Mouse (Mus musculus) embryonic facial prominence, embryonic 13.5 days (tissue): ENCODE measurements around the gene Tmem235. TPM values are rescaled to one million over a fixed set of nuclear protein-coding genes. Genes with fewer than 3 reads are reported as not detected.
A peak's percentile ranks its signal among the peaks of the same experiment; 100 is the strongest.

Experiments used
- ATAC-seq: fragments of 200-750 bp; cut with Nextera tagmentation; 2 replicates; pipeline ENCODE4 v1.8.0; 2017; ENCODE audit warnings: low read depth; ENCODE audit not compliant: insufficient number of reproducible peaks, insufficient read depth, low FRiP score, low TSS enrichment
- H3K27ac ChIP-seq: fragments of 300-500 bp; sonication (generic); 2 replicates; pipeline ENCODE4 v1.5.1; 2015; ENCODE audit warnings: moderate library complexity, mild to moderate bottlenecking, inconsistent platforms
- H3K27me3 ChIP-seq: fragments of 300-500 bp; sonication (generic); 2 replicates; pipeline ENCODE4 v1.6.1; 2015; ENCODE audit warnings: mild to moderate bottlenecking, inconsistent platforms
- H3K36me3 ChIP-seq: fragments of 300-500 bp; sonication (generic); 2 replicates; pipeline ENCODE4 v1.6.1; 2015; ENCODE audit warnings: mild to moderate bottlenecking, inconsistent platforms
- H3K4me1 ChIP-seq: fragments of 300-500 bp; sonication (generic); 2 replicates; pipeline ENCODE4 v1.6.1; 2015; ENCODE audit warnings: inconsistent platforms
- H3K4me2 ChIP-seq: fragments of 300-500 bp; sonication (generic); 2 replicates; pipeline ENCODE4 v1.6.1; 2015; ENCODE audit warnings: moderate library complexity, mild to moderate bottlenecking, inconsistent platforms
- H3K4me3 ChIP-seq: fragments of 300-500 bp; sonication (generic); 2 replicates; pipeline ENCODE4 v1.5.1; 2015; ENCODE audit warnings: mild to moderate bottlenecking, inconsistent platforms
- H3K9ac ChIP-seq: fragments of 300-500 bp; sonication (generic); 2 replicates; pipeline ENCODE4 v1.6.1; 2015; ENCODE audit warnings: mild to moderate bottlenecking, inconsistent platforms
- H3K9me3 ChIP-seq: fragments of 300-500 bp; sonication (generic); 2 replicates; pipeline ENCODE4 v1.6.1; 2016; ENCODE audit warnings: inconsistent platforms
- WGBS: fragments of 180-500 bp; shearing (Covaris S2); methylation state at CpG from one replicate; pipeline ENCODE4 v1.1.7; 2015; ENCODE audit warnings: mixed read lengths; 5-methylcytosine and 5-hydroxymethylcytosine counted together
- polyA plus RNA-seq: library from polyadenylated mRNA; unstranded; fragments of >200 nt; fragmentation: Nextera tagmentation; extraction: Ambion mirVana; gene quantifications from 2 replicates; pipeline ENCODE4 v1.2.1, GENCODE M21; 2015

Tmem235 gene
- polyA plus RNA-seq, 1 experiment from 2014 or later: not detected

GRCm38 (mm10) chr11:117834086-117834485 is 26.5 kb upstream of the Tmem235 start:
- Histone ChIP-seq H3K4me3 (no peak overlapping the region), H3K27me3 (no peaks in the 10 kb centered on the region), H3K4me2 (no peak overlapping the region), H3K9me3 (no peaks in the 10 kb centered on the region), H3K9ac (no peak overlapping the region), H3K27ac (no peak overlapping the region), H3K36me3 (no peaks in the 10 kb centered on the region), H3K4me1 (peaks cover 19% of the 10 kb centered on the region)
- ATAC-seq: no peak
- 87% methylated on average over 8 of the region's 8 CpGs for WGBS

GRCm38 (mm10) chr11:117836306-117836705 is 24.2 kb upstream of the Tmem235 start:
- Histone ChIP-seq H3K27ac (no peak overlapping the region), H3K9me3 (no peaks in the 10 kb centered on the region), H3K4me1 (peaks cover 20% of the 10 kb centered on the region), H3K4me3 (peak overlapping the region; percentile 19), H3K4me2 (peak overlapping the region; percentile 51), H3K9ac (no peak overlapping the region), H3K27me3 (no peaks in the 10 kb centered on the region), H3K36me3 (no peaks in the 10 kb centered on the region)
- no peak for ATAC-seq
- 25% methylated on average over 13 of the region's 13 CpGs for WGBS

DNA sequence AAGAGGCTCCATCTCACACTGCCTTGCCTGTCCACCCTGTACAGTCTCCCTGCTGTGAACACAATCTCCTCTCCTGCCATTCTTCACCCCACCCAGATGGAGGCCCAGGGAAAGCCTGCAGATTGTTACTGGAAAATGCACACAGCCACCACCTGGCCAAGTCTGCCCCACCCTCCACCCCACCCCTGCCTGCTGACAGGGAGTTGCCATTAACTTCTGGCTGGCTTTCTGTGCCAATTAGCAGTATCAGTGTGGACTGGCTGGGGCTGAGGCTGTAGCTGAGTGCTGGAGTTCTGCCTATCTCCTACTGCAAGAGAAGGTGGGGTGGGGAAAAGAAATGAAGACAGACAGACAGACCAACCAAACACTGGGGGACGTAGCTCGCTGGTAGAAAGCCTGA is 22.0 kb upstream of the Tmem235 start:
- H3K4me3 ChIP-seq: no peak overlapping the region
- H3K27ac ChIP-seq: peak overlapping the region; percentile 3; the same call in 1 of the 2 replicates
- WGBS: 62% methylated on average over 2 of the region's 2 CpGs
- H3K27me3 ChIP-seq: no peaks in the 10 kb centered on the region
- no peaks in the 10 kb centered on the region for H3K9me3 ChIP-seq
- ATAC-seq: no peak
- H3K4me1 ChIP-seq: peaks cover 13% of the 10 kb centered on the region
- no peak overlapping the region for H3K4me2 ChIP-seq
- no peaks in the 10 kb centered on the region for H3K36me3 ChIP-seq
- no peak overlapping the region for H3K9ac ChIP-seq

DNA sequence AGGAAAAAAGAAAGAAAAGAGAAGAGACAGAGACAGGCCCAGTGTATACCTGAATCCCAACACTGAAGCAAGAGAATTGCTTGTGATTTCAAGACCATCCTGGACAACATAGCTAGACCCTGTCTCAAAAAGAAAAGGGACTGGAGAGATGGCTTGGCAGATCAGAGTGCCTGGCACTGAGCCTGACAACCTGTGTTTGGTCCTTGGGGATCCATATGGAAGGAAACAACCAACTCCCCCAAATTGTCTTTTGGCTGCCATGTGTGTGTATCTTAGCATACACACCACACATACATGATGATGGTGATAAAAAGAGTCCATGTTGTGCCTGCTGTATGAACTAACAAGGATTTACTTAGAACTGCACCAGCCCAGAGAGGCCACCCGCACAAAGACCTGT is 21.5 kb upstream of the Tmem235 start:
- no peaks in the 10 kb centered on the region for H3K27me3 ChIP-seq
- no peak for ATAC-seq
- no peak overlapping the region for H3K9ac ChIP-seq
- H3K4me1 ChIP-seq: peaks cover 13% of the 10 kb centered on the region
- no peak overlapping the region for H3K4me3 ChIP-seq
- no peaks in the 10 kb centered on the region for H3K36me3 ChIP-seq
- H3K4me2 ChIP-seq: no peak overlapping the region
- no peaks in the 10 kb centered on the region for H3K9me3 ChIP-seq
- 0 out of 2 replicates have a peak overlapping the region, but pooled peaks have one; percentile 3 for H3K27ac ChIP-seq
- WGBS: 96% methylated on average over 1 of the region's 1 CpGs

GRCm38 (mm10) chr11:117840910-117841309 is 19.6 kb upstream of the Tmem235 start:
- H3K4me1 ChIP-seq: peaks cover 13% of the 10 kb centered on the region
- ATAC-seq: no peak
- no peaks in the 10 kb centered on the region for H3K27me3 ChIP-seq
- WGBS: 62% methylated on average over 1 of the region's 1 CpGs
- H3K9ac ChIP-seq: no peak overlapping the region
- H3K36me3 ChIP-seq: no peaks in the 10 kb centered on the region
- no peak overlapping the region for H3K4me2 ChIP-seq
- no peak overlapping the region for H3K27ac ChIP-seq
- H3K4me3 ChIP-seq: no peak overlapping the region
- H3K9me3 ChIP-seq: no peaks in the 10 kb centered on the region

- H3K4me1 ChIP-seq: peaks cover 21% of the 10 kb centered on the region
- no peak for ATAC-seq
- WGBS: 91% methylated on average over 2 of the region's 2 CpGs
- no peaks in the 10 kb centered on the region for H3K27me3 ChIP-seq
- no peaks in the 10 kb centered on the region for H3K9me3 ChIP-seq
- H3K9ac ChIP-seq: no peak overlapping the region
- H3K4me2 ChIP-seq: no peak overlapping the region
- H3K4me3 ChIP-seq: no peak overlapping the region
- no peak overlapping the region for H3K27ac ChIP-seq
- H3K36me3 ChIP-seq: no peaks in the 10 kb centered on the region
These were observed 17.1 kb upstream of the Tmem235 start for GRCm38 (mm10) chr11:117843434-117843833.

- Histone ChIP-seq H3K36me3 (no peaks in the 10 kb centered on the region), H3K9ac (peak overlapping the region; percentile 51; the same call in 1 of the 2 replicates), H3K4me1 (peaks cover 22% of the 10 kb centered on the region), H3K4me3 (no peak overlapping the region), H3K4me2 (no peak overlapping the region), H3K27me3 (no peaks in the 10 kb centered on the region), H3K9me3 (no peaks in the 10 kb centered on the region), H3K27ac (peak overlapping the region; percentile 48; the same call in 1 of the 2 replicates)
- 63% methylated on average over 2 of the region's 2 CpGs for WGBS
- no peak for ATAC-seq
These were observed 15.6 kb upstream of the Tmem235 start for GRCm38 (mm10) chr11:117844997-117845396.

DNA sequence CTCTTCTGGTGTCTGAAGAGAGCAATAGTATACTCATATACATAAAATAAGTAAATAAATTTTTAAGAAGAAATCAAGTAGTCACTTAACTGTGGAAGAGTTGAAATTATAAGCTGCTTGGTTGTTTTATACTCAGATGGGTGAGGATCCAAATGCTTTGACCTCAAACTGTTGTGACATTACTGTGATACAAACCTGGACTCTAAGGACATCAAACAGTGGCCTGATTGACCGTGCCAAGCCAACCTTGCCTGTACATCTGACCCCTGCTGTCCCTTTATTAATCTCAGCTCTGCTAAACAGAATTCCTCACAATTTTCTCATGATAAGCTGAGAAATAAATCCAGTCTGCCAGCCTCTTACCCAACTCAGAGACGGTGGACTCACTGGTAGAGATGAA is 14.9 kb upstream of the Tmem235 start:
- Histone ChIP-seq H3K4me1 (peaks cover 28% of the 10 kb centered on the region), H3K4me2 (no peak overlapping the region), H3K9me3 (no peaks in the 10 kb centered on the region), H3K4me3 (no peak overlapping the region), H3K27ac (no peak overlapping the region), H3K9ac (no peak overlapping the region), H3K27me3 (no peaks in the 10 kb centered on the region), H3K36me3 (no peaks in the 10 kb centered on the region)
- ATAC-seq: no peak
- WGBS: 83% methylated on average over 2 of the region's 2 CpGs

DNA sequence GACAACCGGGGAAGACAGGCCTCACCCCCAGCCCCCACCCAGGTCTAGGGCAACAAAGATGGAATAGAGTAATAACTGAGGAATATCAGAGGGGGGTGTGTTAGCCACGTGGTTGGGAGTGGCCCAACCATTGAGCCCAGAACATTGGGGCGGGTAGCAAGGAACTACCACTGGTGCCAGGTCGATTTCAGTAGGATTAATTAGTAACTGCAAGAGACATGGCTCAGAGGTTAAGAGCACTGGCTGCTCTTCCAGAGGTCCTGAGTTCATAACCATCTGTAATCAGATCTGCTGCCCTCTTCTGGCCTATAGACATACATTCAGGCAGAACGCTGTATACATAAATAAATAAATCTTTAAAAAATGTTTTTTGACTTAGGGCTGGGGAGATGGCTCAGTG is 13.9 kb upstream of the Tmem235 start:
- WGBS: 63% methylated on average over 5 of the region's 5 CpGs
- H3K4me3 ChIP-seq: no peak overlapping the region
- no peaks in the 10 kb centered on the region for H3K9me3 ChIP-seq
- H3K27ac ChIP-seq: no peak overlapping the region
- ATAC-seq: no peak
- H3K27me3 ChIP-seq: no peaks in the 10 kb centered on the region
- no peaks in the 10 kb centered on the region for H3K36me3 ChIP-seq
- H3K9ac ChIP-seq: no peak overlapping the region
- H3K4me1 ChIP-seq: peaks cover 32% of the 10 kb centered on the region
- H3K4me2 ChIP-seq: no peak overlapping the region

GRCm38 (mm10) chr11:117847593-117848215 is 12.8 kb upstream of the Tmem235 start:
- peak overlapping the region; percentile 69 for H3K4me3 ChIP-seq
- 79% methylated on average over 7 of the region's 7 CpGs for WGBS
- peak overlapping the region; percentile 98 for H3K27ac ChIP-seq
- peak overlapping the region; percentile 86 for H3K9ac ChIP-seq
- H3K9me3 ChIP-seq: no peaks in the 10 kb centered on the region
- peak overlapping the region; percentile 88 for H3K4me2 ChIP-seq
- peaks cover 6% of the 10 kb centered on the region for H3K36me3 ChIP-seq
- H3K4me1 ChIP-seq: peaks cover 32% of the 10 kb centered on the region
- ATAC-seq: no peak
- H3K27me3 ChIP-seq: no peaks in the 10 kb centered on the region

DNA sequence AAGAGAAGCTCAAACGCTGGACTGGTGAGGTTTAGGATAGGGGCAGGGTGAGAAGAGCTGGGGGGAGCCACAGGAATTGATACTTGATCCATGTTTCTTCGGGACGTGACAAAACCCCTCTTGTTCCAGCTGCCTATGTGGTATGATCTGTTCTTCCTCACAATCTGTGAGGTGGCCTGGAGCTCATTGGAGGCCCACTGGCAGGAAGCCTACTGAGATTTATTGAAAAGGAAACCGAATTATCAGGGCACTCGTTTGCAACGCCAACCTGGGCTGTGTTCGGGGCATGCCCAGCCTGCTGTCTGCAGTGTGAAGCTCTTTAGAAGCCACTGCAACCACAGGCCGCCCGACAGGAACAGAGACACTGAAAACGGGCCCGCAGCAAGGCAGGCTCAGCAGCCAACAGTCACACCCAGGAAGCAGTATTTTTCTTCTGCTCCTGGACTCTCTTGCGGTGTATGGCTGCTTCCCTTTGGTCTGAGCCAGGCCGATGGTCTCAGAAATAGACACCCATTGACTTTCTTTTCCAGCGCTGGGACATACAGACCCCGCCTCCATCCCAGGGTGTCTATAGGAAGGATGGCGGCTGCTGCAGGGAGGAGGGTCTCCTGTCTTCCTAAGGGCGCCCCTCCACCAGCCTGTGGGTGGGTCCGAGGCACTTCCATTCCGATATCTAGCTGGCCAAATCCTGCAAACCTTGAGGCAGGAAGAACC is 12.1 kb upstream of the Tmem235 start:
- no peaks in the 10 kb centered on the region for H3K27me3 ChIP-seq
- WGBS: 4% methylated on average over 19 of the region's 19 CpGs
- H3K4me2 ChIP-seq: peak overlapping the region; percentile 88
- H3K27ac ChIP-seq: peak overlapping the region; percentile 98
- peaks cover 14% of the 10 kb centered on the region for H3K36me3 ChIP-seq
- ATAC-seq: peak; percentile 69
- peak overlapping the region; percentile 86 for H3K9ac ChIP-seq
- H3K4me3 ChIP-seq: peak overlapping the region; percentile 69
- H3K4me1 ChIP-seq: peaks cover 32% of the 10 kb centered on the region
- no peaks in the 10 kb centered on the region for H3K9me3 ChIP-seq
